Mouse (Mus musculus) lung, embryonic 15.5 days (tissue): ENCODE results near the gene 5730522E02Rik. TPM values are rescaled to one million over a fixed set of nuclear protein-coding genes. Genes with fewer than 3 reads are reported as not detected.

Experiments
- ATAC-seq: fragments of 200-750 bp; cut with Nextera tagmentation; 2 replicates; pipeline ENCODE4 v1.8.0; 2017; ENCODE audit warnings: moderate number of reproducible peaks, borderline replicate concordance; ENCODE audit not compliant: low FRiP score, low TSS enrichment; ENCODE audit errors: extremely low read depth
- H3K27ac ChIP-seq: fragments of 300-500 bp; sonication (generic); 2 replicates; pipeline ENCODE4 v1.5.1; 2015; ENCODE audit warnings: moderate library complexity, mild to moderate bottlenecking, inconsistent platforms
- H3K27me3 ChIP-seq: fragments of 300-500 bp; sonication (generic); 2 replicates; pipeline ENCODE4 v1.6.1; 2015; ENCODE audit warnings: inconsistent platforms
- H3K36me3 ChIP-seq: fragments of 300-500 bp; sonication (generic); 2 replicates; pipeline ENCODE4 v1.6.1; 2015; ENCODE audit warnings: inconsistent platforms
- H3K4me1 ChIP-seq: fragments of 300-500 bp; sonication (generic); 2 replicates; pipeline ENCODE4 v1.6.1; 2015; ENCODE audit warnings: inconsistent platforms
- H3K4me2 ChIP-seq: fragments of 300-500 bp; sonication (generic); 2 replicates; pipeline ENCODE4 v1.6.1; 2015; ENCODE audit warnings: inconsistent platforms, mild to moderate bottlenecking, moderate library complexity
- H3K4me3 ChIP-seq: fragments of 300-500 bp; sonication (generic); 2 replicates; pipeline ENCODE4 v1.5.1; 2015; ENCODE audit warnings: mild to moderate bottlenecking, inconsistent platforms
- H3K9ac ChIP-seq: fragments of 300-500 bp; sonication (generic); 2 replicates; pipeline ENCODE4 v1.6.1; 2015; ENCODE audit warnings: inconsistent platforms
- H3K9me3 ChIP-seq: fragments of 300-500 bp; sonication (generic); 2 replicates; pipeline ENCODE4 v1.6.1; 2016; ENCODE audit warnings: inconsistent platforms
- WGBS: fragments of 180-500 bp; shearing (Covaris S2); methylation state at CpG from one replicate; pipeline ENCODE4 v1.1.7; 2015; 5-methylcytosine and 5-hydroxymethylcytosine counted together
- polyA plus RNA-seq: library from polyadenylated mRNA; unstranded; fragments of >200 nt; fragmentation: Nextera tagmentation; extraction: Ambion mirVana; gene quantifications from 2 replicates; pipeline ENCODE4 v1.2.1, GENCODE M21; 2015

The 5730522E02Rik gene
- polyA plus RNA-seq, 1 experiment from 2014 or later = 2.3 TPM

DNA sequence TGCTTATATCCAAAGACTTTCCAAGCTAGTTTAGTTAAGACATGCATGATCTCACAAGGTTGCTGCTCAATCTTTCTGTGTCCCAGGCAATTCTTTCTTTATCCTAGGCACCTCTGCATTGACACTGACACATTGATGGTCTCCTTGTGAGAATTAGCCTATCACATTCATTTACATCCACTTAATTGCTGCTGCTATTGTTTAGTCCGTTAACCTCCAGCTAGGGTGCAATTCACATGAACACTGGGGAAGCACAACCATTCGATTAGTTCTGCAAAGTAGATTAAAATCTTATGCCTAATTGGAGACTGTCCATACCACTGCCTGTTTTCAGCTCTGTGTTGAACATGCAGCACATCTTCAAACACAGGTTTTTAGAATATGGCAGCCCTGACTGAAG lies 603.7 kb downstream of the 5730522E02Rik start:
- Histone ChIP-seq H3K27ac (no peak overlapping the region), H3K9me3 (no peaks in the 10 kb centered on the region), H3K9ac (no peak overlapping the region), H3K4me2 (no peak overlapping the region), H3K4me3 (no peak overlapping the region), H3K36me3 (no peaks in the 10 kb centered on the region), H3K27me3 (no peaks in the 10 kb centered on the region), H3K4me1 (no peaks in the 10 kb centered on the region)
- 79% methylated on average over 2 of the region's 2 CpGs for WGBS
- no peak for ATAC-seq

- no peak overlapping the region for H3K9ac ChIP-seq
- H3K36me3 ChIP-seq = no peaks in the 10 kb centered on the region
- H3K4me2 ChIP-seq = no peak overlapping the region
- H3K9me3 ChIP-seq = no peaks in the 10 kb centered on the region
- 90% methylated on average over 5 of the region's 5 CpGs for WGBS
- no peaks in the 10 kb centered on the region for H3K27me3 ChIP-seq
- no peak for ATAC-seq
- no peaks in the 10 kb centered on the region for H3K4me1 ChIP-seq
- no peak overlapping the region for H3K4me3 ChIP-seq
- H3K27ac ChIP-seq = no peak overlapping the region
Measured at GRCm38 (mm10) chr11:25600030-25600429, 610.5 kb downstream of the 5730522E02Rik start.

GRCm38 (mm10) chr11:25595303-25595702 lies 615.3 kb downstream of the 5730522E02Rik start:
- peaks cover 5% of the 10 kb centered on the region; the same call in 1 of the 2 replicates for H3K4me1 ChIP-seq
- no peak overlapping the region for H3K4me2 ChIP-seq
- H3K36me3 ChIP-seq = no peaks in the 10 kb centered on the region
- H3K27ac ChIP-seq = no peak overlapping the region
- 65% methylated on average over 6 of the region's 6 CpGs for WGBS
- no peaks in the 10 kb centered on the region for H3K27me3 ChIP-seq
- ATAC-seq = no peak
- no peaks in the 10 kb centered on the region for H3K9me3 ChIP-seq
- no peak overlapping the region for H3K4me3 ChIP-seq
- H3K9ac ChIP-seq = no peak overlapping the region

DNA sequence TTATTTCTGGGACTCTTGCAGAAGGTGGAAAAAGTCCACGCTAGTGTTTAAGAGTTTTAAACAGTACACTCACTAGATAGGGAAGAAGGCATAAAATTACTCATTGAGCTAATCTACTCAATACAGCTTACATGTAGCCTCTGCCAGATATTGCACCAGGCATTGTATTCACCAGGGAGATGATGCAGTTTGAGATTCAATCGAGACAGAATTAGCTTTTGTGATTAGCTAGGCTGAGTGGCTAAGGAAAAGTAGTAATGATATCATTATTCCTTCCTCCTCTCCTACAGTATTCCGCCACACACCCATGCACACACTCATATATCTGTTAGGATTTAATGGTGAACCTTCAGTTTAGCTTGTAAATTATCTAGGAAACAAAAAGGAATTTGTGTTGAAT lies 615.8 kb downstream of the 5730522E02Rik start:
- peaks cover 5% of the 10 kb centered on the region; the same call in 1 of the 2 replicates for H3K4me1 ChIP-seq
- no peak for ATAC-seq
- H3K4me2 ChIP-seq = no peak overlapping the region
- no peak overlapping the region for H3K4me3 ChIP-seq
- H3K9me3 ChIP-seq = no peaks in the 10 kb centered on the region
- H3K36me3 ChIP-seq = no peaks in the 10 kb centered on the region
- WGBS = 79% methylated on average over 3 of the region's 3 CpGs
- no peaks in the 10 kb centered on the region for H3K27me3 ChIP-seq
- H3K9ac ChIP-seq = no peak overlapping the region
- H3K27ac ChIP-seq = no peak overlapping the region

DNA sequence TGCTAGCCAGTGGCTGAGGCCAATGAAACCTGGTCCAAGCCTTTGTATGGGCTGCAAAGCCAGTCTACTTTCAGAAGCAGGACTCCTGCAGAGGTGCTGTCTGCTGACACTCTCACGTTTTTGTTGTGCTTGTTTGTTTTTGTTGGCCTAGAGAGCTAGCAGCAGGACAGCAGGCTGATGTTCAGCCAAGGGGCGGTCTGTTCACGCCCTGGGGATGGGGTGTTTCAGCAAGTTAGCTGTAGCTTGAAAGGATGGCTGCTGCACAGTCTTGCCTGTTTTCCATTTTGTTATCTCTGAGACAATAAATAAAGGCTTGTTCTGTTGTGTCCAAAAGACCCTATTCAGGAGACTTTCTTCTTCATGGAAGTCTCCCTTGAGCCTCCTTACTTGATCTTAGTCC lies 618.3 kb downstream of the 5730522E02Rik start:
- H3K27ac ChIP-seq = no peak overlapping the region
- H3K9me3 ChIP-seq = no peaks in the 10 kb centered on the region
- no peaks in the 10 kb centered on the region for H3K36me3 ChIP-seq
- H3K27me3 ChIP-seq = no peaks in the 10 kb centered on the region
- H3K4me2 ChIP-seq = no peak overlapping the region
- no peak overlapping the region for H3K9ac ChIP-seq
- 22% methylated on average over 3 of the region's 3 CpGs for WGBS
- peaks cover 5% of the 10 kb centered on the region; the same call in 1 of the 2 replicates for H3K4me1 ChIP-seq
- no peak overlapping the region for H3K4me3 ChIP-seq
- ATAC-seq = no peak

- Histone ChIP-seq H3K27ac (no peak overlapping the region), H3K4me3 (no peak overlapping the region), H3K9me3 (no peaks in the 10 kb centered on the region), H3K4me2 (no peak overlapping the region), H3K36me3 (no peaks in the 10 kb centered on the region), H3K9ac (no peak overlapping the region), H3K27me3 (no peaks in the 10 kb centered on the region), H3K4me1 (peaks cover 5% of the 10 kb centered on the region; the same call in 1 of the 2 replicates)
- peak; percentile 67; the same call in 1 of the 2 replicates for ATAC-seq
- WGBS = 41% methylated on average over 4 of the region's 4 CpGs
Measured at GRCm38 (mm10) chr11:25590215-25590614, 620.3 kb downstream of the 5730522E02Rik start.

DNA sequence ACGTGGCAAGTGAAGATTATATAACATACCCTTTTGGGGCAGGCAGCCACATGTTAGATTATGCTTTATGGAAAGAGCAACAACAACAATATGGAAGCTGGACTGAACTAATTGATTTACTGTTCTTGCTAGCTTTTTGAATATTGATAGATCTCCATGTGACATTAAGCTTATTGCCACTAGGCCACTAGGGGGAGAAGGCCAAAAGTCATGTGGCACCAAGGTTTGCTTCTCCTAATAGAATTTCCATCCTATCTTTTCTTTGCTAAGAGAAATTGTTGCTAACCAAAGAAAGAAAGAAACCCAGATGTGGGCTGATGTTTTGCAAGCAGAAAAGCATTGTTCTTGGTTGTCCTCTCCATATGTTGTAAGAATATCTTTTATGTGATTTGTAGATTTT lies 621.1 kb downstream of the 5730522E02Rik start:
- Histone ChIP-seq H3K36me3 (no peaks in the 10 kb centered on the region), H3K27me3 (no peaks in the 10 kb centered on the region), H3K9ac (no peak overlapping the region), H3K4me3 (no peak overlapping the region), H3K27ac (no peak overlapping the region), H3K4me1 (peaks cover 5% of the 10 kb centered on the region; the same call in 1 of the 2 replicates), H3K4me2 (no peak overlapping the region), H3K9me3 (no peaks in the 10 kb centered on the region)
- no peak for ATAC-seq
- WGBS = 64% methylated on average over 1 of the region's 1 CpGs

- H3K4me2 ChIP-seq = no peak overlapping the region
- H3K27me3 ChIP-seq = no peaks in the 10 kb centered on the region
- no peaks in the 10 kb centered on the region for H3K9me3 ChIP-seq
- no peak overlapping the region for H3K4me3 ChIP-seq
- no peaks in the 10 kb centered on the region for H3K4me1 ChIP-seq
- no peak overlapping the region for H3K9ac ChIP-seq
- no peaks in the 10 kb centered on the region for H3K36me3 ChIP-seq
- H3K27ac ChIP-seq = no peak overlapping the region
- no peak for ATAC-seq
- WGBS = 91% methylated on average over 9 of the region's 9 CpGs
Measured at GRCm38 (mm10) chr11:25574129-25574465, 636.5 kb downstream of the 5730522E02Rik start.

GRCm38 (mm10) chr11:25573408-25574128 lies 637.0 kb downstream of the 5730522E02Rik start:
- no peak overlapping the region for H3K4me2 ChIP-seq
- H3K27ac ChIP-seq = no peak overlapping the region
- no peak overlapping the region for H3K4me3 ChIP-seq
- H3K9ac ChIP-seq = no peak overlapping the region
- no peaks in the 10 kb centered on the region for H3K4me1 ChIP-seq
- H3K36me3 ChIP-seq = no peaks in the 10 kb centered on the region
- no peaks in the 10 kb centered on the region for H3K9me3 ChIP-seq
- no peak for ATAC-seq
- no peaks in the 10 kb centered on the region for H3K27me3 ChIP-seq
- 72% methylated on average over 7 of the region's 7 CpGs for WGBS

- no peak overlapping the region for H3K4me3 ChIP-seq
- ATAC-seq = no peak
- no peaks in the 10 kb centered on the region for H3K27me3 ChIP-seq
- WGBS = 48% methylated on average over 2 of the region's 2 CpGs
- H3K9me3 ChIP-seq = no peaks in the 10 kb centered on the region
- H3K36me3 ChIP-seq = no peaks in the 10 kb centered on the region
- no peaks in the 10 kb centered on the region for H3K4me1 ChIP-seq
- H3K9ac ChIP-seq = no peak overlapping the region
- no peak overlapping the region for H3K4me2 ChIP-seq
- H3K27ac ChIP-seq = no peak overlapping the region
Measured at GRCm38 (mm10) chr11:25571396-25571795, 639.2 kb downstream of the 5730522E02Rik start.
